Mouse (Mus musculus): Measurements from ENCODE around the gene Vmn2r78. TPM values are rescaled to one million over a fixed set of nuclear protein-coding genes. Genes with fewer than 3 reads are reported as not detected.
"Not testable (repeated sequence)": the region's sequence is repeated elsewhere in the genome, so short reads cannot be mapped to it uniquely, and the experiment has no call there.

Vmn2r78 gene
- polyA plus RNA-seq (2014; fragmentation: Nextera tagmentation; extraction: Ambion mirVana), result 0.06 TPM in 1 of 2 replicates, not detected in the other

- not testable (repeated sequence) for H3K4me2 ChIP-seq (ENCODE audit: low read depth, low read length); DNase-seq (ENCODE audit: low spot score); H3K27me3 ChIP-seq (replicated peaks; ENCODE audit: control insufficient read depth, insufficient read depth, low read length); H3K9me3 ChIP-seq (ENCODE audit: control insufficient read depth, low read length); H3K36me3 ChIP-seq (ENCODE audit: control insufficient read depth, insufficient read depth, low read length); H3K9ac ChIP-seq (ENCODE audit: low read depth, low read length); ATAC-seq (ENCODE audit: low read depth); H3K4me1 ChIP-seq (ENCODE audit: control insufficient read depth, insufficient read depth, low read length); H3K4me3 ChIP-seq (ENCODE audit: low read depth, low read length); H3K27ac ChIP-seq (replicated peaks; ENCODE audit: low read depth, low read length)
- WGBS, result 78% methylated on average over 2 of the region's 2 CpGs
Measured at GRCm38 (mm10) chr7:86914794-86915193, at the start of gene Vmn2r78. TSS of gene Vmn2r78 (plus strand) at chr7:86915094.

GRCm38 (mm10) chr7:86889470-86890469 is 25.1 kb upstream of the Vmn2r78 start:
- no peak for DNase-seq (ENCODE audit: low spot score)
- no peaks in the 10 kb centered on the region for H3K9me3 ChIP-seq (ENCODE audit: control insufficient read depth, low read length)
- H3K27ac ChIP-seq (replicated peaks; ENCODE audit: low read depth, low read length), result no peak overlapping the region
- H3K36me3 ChIP-seq (ENCODE audit: control insufficient read depth, insufficient read depth, low read length), result no peaks in the 10 kb centered on the region
- H3K4me3 ChIP-seq (ENCODE audit: low read depth, low read length), result no peak overlapping the region
- H3K4me2 ChIP-seq (ENCODE audit: low read depth, low read length), result no peak overlapping the region
- no peak overlapping the region for H3K9ac ChIP-seq (ENCODE audit: low read depth, low read length)
- no peak for ATAC-seq (ENCODE audit: low read depth)
- no peaks in the 10 kb centered on the region for H3K4me1 ChIP-seq (ENCODE audit: control insufficient read depth, insufficient read depth, low read length)
- 80% methylated on average over 4 of the region's 4 CpGs for WGBS
- H3K27me3 ChIP-seq (replicated peaks; ENCODE audit: control insufficient read depth, insufficient read depth, low read length), result no peaks in the 10 kb centered on the region

- H3K4me2 ChIP-seq (ENCODE audit: low read depth, low read length), result no peak overlapping the region
- no peaks in the 10 kb centered on the region for H3K9me3 ChIP-seq (ENCODE audit: control insufficient read depth, low read length)
- H3K36me3 ChIP-seq (ENCODE audit: control insufficient read depth, insufficient read depth, low read length), result no peaks in the 10 kb centered on the region
- 74% methylated on average over 5 of the region's 5 CpGs for WGBS
- no peak overlapping the region for H3K27ac ChIP-seq (replicated peaks; ENCODE audit: low read depth, low read length)
- H3K9ac ChIP-seq (ENCODE audit: low read depth, low read length), result no peak overlapping the region
- no peak overlapping the region for H3K4me3 ChIP-seq (ENCODE audit: low read depth, low read length)
- ATAC-seq (ENCODE audit: low read depth), result no peak
- no peaks in the 10 kb centered on the region for H3K27me3 ChIP-seq (replicated peaks; ENCODE audit: control insufficient read depth, insufficient read depth, low read length)
- DNase-seq (ENCODE audit: low spot score), result no peak
- H3K4me1 ChIP-seq (ENCODE audit: control insufficient read depth, insufficient read depth, low read length), result no peaks in the 10 kb centered on the region
Measured at GRCm38 (mm10) chr7:86937288-86937687, 22.4 kb downstream of the Vmn2r78 start.

GRCm38 (mm10) chr7:86994700-86995099 is 79.8 kb downstream of the Vmn2r78 start:
- H3K36me3 ChIP-seq (ENCODE audit: control insufficient read depth, insufficient read depth, low read length), result no peaks in the 10 kb centered on the region
- ATAC-seq (ENCODE audit: low read depth), result no peak
- H3K9me3 ChIP-seq (ENCODE audit: control insufficient read depth, low read length), result no peaks in the 10 kb centered on the region
- no peak overlapping the region for H3K27ac ChIP-seq (replicated peaks; ENCODE audit: low read depth, low read length)
- H3K9ac ChIP-seq (ENCODE audit: low read depth, low read length), result no peak overlapping the region
- H3K4me2 ChIP-seq (ENCODE audit: low read depth, low read length), result no peak overlapping the region
- 32% methylated on average over 1 of the region's 1 CpGs for WGBS
- H3K4me3 ChIP-seq (ENCODE audit: low read depth, low read length), result no peak overlapping the region
- no peak for DNase-seq (ENCODE audit: low spot score)
- no peaks in the 10 kb centered on the region for H3K27me3 ChIP-seq (replicated peaks; ENCODE audit: control insufficient read depth, insufficient read depth, low read length)
- H3K4me1 ChIP-seq (ENCODE audit: control insufficient read depth, insufficient read depth, low read length), result no peaks in the 10 kb centered on the region

- not testable (repeated sequence) for H3K4me1 ChIP-seq (ENCODE audit: control insufficient read depth, insufficient read depth, low read length); H3K4me2 ChIP-seq (ENCODE audit: low read depth, low read length); H3K27me3 ChIP-seq (replicated peaks; ENCODE audit: control insufficient read depth, insufficient read depth, low read length); H3K36me3 ChIP-seq (ENCODE audit: control insufficient read depth, insufficient read depth, low read length); H3K9ac ChIP-seq (ENCODE audit: low read depth, low read length); H3K4me3 ChIP-seq (ENCODE audit: low read depth, low read length); ATAC-seq (ENCODE audit: low read depth); H3K27ac ChIP-seq (replicated peaks; ENCODE audit: low read depth, low read length); H3K9me3 ChIP-seq (ENCODE audit: control insufficient read depth, low read length); DNase-seq (ENCODE audit: low spot score)
- 79% methylated on average over 1 of the region's 1 CpGs for WGBS
Measured at GRCm38 (mm10) chr7:86995815-86996214, 80.9 kb downstream of the Vmn2r78 start, which contains the start of gene Vmn2r79. TSS of gene Vmn2r79 (plus strand) at chr7:86996115.

Other genes with a start within 250 kb of the Vmn2r78 start
- not detected in 2 replicates for gene Olfr292, start 226.8 kb upstream of the Vmn2r78 start, polyA plus RNA-seq (2014; fragmentation: Nextera tagmentation; extraction: Ambion mirVana)
- gene Folh1, start 139.2 kb upstream of the Vmn2r78 start, polyA plus RNA-seq (2014; fragmentation: Nextera tagmentation; extraction: Ambion mirVana), result 0.59 and 0.63 TPM in 2 replicates
- gene Vmn2r77, start 120.1 kb upstream of the Vmn2r78 start, polyA plus RNA-seq (2014; fragmentation: Nextera tagmentation; extraction: Ambion mirVana), result not detected in 2 replicates
- gene Vmn2r79, start 81.0 kb downstream of the Vmn2r78 start, polyA plus RNA-seq (2014; fragmentation: Nextera tagmentation; extraction: Ambion mirVana), result not detected in 2 replicates

Data from embryonic facial prominence, embryonic 14.5 days (tissue).